Mouse (Mus musculus): ENCODE measurements around the gene Ccl4.

- TF ChIP-seq POLR2A (IDR thresholded peaks at IDR 0.05; ENCODE audit: insufficient read depth, low read depth, low read length) = no peak
- TF ChIP-seq CTCF (IDR thresholded peaks at IDR 0.05; ENCODE audit: insufficient read depth, low read depth, low read length) = no peak
These were observed 27.5 kb upstream of the Ccl4 start for GRCm38 (mm10) chr11:83634898-83635297.
